Mouse (Mus musculus) mouse trophoblast stem cell (cell line): ENCODE data around the gene Akt3.

Experiments used
- in situ Hi-C, 2 experiments: fragments of 300-500 bp; cut with MseI, MboI; formaldehyde crosslinking; loops; 2 replicates in 1 of 2; 3 replicates in 1 of 2; pipeline ENCODE4 v1.15.1; 2025

Gene Akt3

DNA sequence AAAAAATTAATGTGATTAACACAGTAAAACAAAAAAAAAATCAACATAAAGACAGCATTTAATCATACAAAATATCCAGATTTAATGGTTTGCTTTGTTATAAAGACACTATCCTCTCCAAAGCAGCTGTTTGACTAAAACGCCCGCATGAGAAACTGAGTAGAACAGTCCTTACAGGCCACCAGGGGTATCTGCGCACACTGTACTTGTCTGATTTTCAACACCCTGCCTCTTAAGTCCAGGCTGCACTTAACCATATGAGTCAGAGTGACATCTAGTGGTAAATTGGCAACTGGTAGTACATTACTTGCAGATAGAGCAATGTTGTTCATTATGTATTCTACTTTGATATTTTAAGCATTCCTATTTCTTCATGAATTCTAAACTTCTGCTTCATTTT, 69.3 kb downstream of the Akt3 start:
- in situ Hi-C loops: loop anchor here in 1 of 2 experiments (5.0 kb wide), 1 partner anchor 311 kb away; no protein-coding TSS in a partner anchor

DNA sequence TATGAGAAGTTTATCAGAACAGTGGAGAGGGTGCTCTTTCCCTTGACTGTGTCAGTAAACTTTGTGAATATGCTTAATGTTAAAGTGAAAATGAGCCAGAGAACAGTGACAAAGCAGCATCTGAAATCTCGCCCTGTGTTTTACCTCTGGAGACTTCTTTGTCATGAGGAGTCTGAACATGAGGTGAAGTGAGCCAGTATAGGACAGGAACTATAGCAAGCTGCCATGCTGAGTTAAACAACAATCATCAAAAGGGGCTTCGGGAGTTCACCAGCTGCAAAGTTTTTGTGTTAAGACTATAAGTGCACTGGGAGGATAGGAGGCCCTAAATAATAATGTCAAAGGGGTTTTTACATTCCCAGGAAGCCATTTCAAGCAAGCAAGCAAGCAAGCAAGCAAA, 71.3 kb downstream of the Akt3 start:
- in situ Hi-C loops: loop anchor here in 1 of 2 experiments (5.0 kb wide), 1 partner anchor 309 kb away; no protein-coding TSS in a partner anchor

DNA sequence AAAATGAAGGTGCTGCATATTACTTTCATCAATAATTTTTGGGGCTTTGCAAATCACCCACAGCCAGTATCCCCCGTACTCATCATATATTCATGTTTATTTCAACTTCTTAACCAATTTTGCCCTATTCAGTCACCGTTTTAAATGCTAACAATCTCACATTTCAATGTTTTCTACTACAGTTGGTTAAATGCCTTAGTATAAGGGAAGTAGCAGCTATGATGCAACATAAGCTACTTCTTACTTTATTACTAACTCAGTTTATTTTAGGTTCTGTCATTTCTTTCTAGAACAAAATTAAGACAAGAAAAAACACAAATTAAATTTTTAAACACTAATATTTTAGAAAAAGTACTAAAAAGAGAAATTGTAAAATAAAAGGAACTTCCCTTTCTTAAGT, 78.4 kb downstream of the Akt3 start:
- in situ Hi-C loops: no loop called here

DNA sequence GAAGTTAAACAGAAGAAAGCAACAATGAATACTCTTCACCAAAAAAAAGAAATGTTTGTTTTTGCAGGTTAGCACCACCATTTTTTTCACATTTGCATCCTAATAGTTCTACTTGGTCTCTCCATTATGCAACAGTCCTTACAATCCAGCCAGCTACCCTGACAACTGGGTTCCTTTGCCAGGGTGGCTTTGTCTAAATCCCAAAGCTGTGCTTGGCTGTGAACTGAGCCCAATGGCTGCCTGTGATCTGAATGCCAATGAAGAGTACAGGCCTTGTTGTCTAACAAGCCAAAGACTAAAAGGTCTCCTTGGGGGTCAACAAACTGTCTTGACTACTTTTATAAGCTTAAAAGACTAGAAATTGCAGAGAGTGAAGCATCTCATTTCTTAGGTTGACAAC, 82.6 kb downstream of the Akt3 start:
- in situ Hi-C loops: no loop called here

DNA sequence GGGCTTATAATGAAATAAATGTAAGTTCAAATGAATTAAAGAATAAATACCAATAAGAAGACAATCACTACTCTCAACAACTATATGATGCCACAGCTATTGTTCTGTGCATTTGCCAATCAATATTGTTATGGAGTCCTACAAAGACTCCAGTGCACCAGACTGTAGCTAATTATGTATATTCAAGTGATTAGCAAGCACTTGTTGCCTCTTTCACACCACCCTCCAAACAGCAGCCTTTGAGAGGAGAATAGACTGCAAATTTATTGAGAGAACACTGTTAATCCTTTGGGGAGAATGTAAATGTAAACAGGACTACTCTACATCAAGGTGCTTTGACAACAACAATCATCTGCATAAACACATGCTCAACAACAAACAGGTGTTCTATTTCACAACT, 86.7 kb downstream of the Akt3 start:
- in situ Hi-C loops: no loop called here

DNA sequence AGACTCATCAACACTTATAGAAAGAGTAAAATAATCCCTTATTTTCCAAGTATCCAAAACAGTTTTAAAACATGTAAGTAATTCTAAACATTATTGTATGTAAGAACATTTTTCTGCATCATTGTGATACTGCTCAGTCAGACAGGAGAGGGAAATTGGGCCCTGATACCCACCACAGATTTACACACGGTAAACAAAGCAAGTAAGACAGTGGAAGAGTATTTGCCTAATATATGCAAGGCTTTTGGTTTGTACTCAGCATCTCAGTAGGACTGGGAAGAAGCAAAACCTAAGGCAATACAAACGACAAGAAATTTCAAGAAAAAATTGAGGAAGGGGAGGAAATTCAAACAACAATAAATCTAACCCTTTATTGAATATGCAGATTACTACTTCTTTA, 92.2 kb downstream of the Akt3 start:
- in situ Hi-C loops: no loop called here

DNA sequence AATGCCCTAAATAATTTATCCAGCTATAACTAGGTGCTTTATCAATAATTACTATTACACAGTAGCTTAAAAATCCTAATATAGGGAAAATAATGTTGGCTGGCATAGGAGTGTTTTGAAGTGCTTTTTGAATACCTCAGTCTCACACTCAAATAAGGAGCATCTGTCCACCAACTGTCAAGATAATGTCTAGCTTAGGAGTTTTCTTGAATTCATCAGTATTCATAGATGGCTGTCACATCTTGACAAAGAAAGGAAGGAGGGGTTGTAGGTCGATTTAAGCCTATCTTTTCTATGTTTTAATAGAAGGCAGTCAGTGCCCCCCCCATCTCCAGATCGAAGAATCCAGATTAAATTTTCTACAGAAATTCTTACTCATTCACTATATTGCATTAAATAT, 92.7 kb downstream of the Akt3 start:
- in situ Hi-C loops: no loop called here

DNA sequence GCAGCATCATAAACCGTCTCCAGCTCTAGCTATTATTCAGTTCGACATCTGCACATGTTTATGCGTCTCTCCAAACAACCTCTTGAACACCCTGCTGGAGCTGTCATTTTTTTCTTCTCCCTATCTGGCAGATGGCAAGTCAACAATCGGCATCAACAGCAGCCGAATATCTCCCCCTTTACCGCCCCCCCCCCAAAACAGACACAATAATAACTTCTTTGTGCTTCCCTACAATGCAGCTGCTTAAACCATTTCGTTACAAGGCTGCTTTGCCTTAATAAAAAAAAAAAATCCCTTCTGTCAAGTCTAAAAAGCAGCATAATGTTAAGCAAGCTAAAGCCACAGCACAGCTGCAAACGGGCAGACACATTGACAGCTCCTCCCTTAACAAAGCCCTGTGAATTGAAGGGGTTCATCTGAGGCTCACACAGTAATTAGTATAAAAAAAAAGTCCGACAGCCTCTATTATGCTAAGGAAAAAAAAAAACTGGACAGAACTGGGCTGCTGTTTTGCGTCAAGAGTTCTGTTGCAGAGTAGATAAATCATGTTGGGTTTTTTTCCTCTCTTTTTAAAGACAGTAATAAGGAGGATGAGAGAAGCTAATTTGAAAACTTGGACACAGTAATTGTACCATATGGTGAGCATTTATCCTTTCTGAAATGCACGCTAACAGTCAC, 107.5 kb downstream of the Akt3 start:
- in situ Hi-C loops: no loop called here

DNA sequence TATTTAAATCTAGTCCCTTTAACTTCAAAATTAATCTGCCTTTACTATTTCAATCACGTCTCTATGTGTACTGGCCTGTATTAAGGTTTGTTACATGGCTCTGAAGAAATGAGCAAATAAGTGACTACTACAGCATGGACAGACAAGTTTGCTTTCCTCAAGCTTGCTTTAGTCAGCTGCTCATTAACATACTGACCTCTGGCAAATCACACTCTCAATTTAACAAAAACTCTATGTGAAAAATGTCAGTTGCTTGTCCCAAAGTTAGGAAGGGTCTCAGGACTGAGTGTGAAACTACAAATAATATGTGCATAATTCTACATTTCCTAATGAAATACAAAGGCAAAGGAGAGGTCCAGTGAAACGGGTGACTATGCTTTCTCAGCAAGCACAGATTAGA, 109.3 kb downstream of the Akt3 start:
- in situ Hi-C loops: no loop called here

DNA sequence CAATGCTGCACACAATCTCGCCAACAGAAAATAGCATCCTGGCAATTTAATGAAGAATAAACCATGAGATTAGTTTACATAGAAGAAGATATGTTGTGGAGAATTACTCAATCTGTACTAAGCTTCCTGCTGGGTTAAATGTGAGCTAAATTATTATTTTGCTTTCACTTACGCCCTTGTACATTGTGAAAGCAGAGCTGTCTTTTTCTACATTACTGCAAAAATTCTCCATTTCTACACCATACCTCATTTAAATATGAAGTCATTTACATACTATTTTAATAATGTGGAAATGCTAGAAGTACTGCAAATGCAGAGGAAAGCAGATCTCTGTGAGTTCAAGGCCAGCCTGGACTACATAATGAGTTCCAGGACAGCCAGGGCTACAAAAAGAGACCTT, 116.5 kb downstream of the Akt3 start:
- in situ Hi-C loops: no loop called here

DNA sequence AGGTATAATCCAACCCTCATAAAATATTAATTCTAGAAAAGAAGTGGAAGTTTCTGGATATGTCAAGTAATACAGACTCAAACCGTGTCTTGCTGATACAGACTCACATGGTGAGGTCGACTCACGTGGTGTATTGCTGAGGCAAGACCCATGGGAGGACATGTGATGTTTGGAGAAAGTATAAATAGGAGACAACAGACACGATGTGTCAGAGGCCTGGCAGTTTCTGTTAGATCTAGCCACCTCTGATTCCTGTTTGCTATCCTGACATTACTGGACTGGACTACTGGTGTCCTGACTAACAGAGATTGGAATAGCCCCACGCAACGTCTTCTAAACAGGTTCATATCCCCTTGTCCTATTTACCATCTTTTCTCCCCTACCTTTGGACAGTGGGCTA, 118.4 kb downstream of the Akt3 start:
- in situ Hi-C loops: no loop called here

DNA sequence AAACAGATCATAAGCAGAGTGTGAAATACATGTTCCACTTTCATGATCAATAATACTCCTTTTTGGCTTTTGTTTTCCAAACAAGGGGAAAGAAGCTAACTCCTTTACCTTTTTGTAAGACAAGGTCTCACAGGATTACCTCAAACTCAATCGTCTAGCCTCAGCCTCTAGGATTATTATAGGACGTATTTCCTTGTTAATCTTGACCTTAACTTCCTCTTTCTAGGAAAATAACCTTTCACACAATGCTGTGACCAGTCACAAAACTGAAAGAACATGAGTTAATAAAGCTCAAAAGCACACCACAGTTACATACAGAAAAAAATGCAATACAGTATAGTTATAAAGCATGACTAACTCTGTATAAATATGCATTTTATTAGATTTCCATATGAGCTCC, 126.5 kb downstream of the Akt3 start:
- in situ Hi-C loops: no loop called here

DNA sequence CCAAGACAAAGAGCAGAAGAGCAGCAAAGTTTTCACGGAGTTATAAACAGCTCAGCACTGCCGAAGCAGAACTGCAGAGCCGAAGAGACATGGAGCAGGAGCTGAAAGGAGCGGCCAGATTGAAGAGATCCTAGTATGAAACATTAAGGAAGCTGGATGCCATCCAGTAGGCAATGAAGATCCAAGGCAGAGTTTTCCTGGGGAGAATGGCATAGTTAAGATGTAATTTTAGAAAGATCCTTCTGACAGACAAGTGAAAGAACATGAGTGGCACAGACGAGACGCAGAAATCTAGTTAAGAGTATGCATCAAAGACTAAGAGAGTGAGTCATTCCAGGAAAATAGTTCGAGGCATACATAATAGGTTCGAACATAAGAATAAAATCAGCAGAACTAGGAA, 131.3 kb downstream of the Akt3 start:
- in situ Hi-C loops: no loop called here

DNA sequence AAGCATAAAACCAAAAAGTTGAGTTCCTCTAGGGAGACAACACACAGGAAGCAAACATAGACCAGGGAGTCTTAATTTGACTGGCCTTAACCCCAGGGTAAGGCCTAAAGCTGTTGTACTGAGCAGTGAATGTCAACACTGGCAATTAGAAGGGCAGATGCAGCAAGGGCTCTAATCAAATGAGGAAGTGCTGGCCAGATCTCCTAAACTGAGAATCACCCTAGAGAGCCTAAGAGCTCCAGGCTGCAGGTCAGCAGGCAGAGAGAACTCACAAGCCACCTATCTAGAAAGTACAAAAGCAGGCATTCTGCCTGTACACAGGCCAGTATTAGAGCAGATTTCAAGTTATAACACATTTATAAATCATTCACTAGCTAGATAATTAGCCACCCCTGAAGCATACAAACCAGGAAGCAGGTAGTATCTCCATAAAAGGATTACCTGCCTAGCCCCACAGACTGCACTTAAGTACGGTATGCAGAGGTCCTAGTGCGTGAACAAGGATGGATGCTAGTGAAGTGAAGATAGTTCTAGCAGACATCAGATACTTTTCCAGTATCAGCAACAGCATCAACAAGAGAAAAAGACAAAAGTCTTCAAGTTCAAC, 147.2 kb downstream of the Akt3 start:
- in situ Hi-C loops: no loop called here

DNA sequence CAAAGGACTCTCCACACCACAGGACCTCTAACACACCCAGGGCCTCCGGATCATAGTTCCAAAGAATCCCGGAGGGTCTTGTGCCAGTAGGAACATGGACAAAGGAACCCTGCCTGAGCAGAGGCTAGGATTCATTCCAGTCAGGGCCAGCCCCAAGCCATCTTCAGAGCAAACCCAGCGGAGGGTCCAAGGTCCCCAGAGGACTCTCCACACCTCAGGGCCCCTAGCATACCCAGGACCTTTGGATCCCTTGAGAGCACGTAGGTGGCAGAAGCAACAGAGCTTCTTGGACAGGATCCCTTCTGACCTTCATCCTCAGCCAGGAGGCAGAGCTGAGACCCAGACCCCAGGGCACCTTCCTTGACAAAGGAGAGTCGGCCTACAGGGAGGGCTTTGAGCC, 167.5 kb downstream of the Akt3 start:
- in situ Hi-C loops: no loop called here

DNA sequence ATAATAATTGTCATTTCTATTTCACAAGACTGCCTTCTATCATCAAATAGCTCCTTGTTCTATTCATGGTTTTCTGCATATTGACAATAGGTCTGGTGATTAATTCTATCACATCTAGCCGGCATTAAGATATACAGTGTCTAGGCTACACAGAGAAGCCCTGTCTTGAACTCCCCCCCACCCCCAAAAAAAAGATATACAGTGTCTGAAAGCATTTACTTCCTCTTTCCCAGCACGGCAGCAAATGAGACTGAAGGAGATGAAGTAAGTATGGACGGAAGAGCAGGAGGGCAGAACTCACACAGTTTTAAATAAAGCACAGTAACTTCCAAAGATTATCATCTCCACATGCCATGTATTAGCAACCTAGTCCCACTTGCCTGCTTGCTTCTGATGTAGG, 168.5 kb downstream of the Akt3 start:
- in situ Hi-C loops: no loop called here

DNA sequence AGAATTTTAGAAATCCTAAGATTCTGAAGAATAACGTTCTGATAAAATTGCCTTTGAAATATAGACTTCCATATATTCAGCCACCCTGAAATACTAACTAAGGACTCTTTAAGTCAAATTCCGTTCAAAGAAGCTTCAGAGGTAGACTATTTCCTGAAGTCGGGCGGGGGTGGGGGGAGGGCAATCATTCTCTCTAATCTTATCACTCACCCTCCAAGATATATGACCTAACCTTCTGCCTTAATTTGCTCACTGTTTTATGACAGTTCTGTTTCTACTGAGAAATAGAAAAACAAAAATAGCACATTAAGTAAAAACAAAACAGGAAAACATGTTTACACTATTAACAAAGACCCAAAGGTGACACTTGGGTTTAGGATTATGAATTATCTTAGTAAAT, 169.0 kb downstream of the Akt3 start:
- in situ Hi-C loops: no loop called here

DNA sequence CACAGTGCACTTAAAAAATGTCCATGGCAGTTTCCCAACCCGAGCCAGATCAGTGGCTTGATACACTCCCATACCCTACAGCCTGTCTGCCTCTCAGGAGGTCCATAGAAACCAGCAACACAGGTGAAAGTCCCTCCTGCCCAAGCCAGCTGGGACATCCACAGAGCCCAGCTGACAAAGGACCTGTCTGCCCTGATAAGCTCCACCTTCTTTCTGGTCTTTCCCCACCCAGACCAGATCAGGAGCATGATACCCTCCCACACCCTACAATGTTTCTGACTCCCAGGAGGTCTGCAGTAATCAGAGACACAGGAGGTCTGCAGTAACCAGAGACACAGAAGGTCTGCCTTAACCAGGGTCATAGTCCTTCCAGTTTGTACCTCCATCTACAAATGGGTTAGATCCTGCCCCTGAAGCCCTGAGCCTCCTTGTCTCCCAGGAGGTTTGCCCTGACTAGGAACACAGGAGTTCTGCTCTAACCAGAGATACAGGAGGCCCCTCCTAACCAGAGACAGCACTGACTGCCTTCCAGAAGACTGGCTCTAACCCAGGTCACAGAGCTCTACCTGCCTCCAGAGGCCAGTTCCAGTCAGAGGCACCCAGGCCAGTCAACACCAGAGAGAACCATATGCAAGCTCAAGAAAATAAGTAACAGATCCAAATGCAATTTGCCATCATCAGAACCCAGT, 175.9 kb downstream of the Akt3 start:
- in situ Hi-C loops: no loop called here

DNA sequence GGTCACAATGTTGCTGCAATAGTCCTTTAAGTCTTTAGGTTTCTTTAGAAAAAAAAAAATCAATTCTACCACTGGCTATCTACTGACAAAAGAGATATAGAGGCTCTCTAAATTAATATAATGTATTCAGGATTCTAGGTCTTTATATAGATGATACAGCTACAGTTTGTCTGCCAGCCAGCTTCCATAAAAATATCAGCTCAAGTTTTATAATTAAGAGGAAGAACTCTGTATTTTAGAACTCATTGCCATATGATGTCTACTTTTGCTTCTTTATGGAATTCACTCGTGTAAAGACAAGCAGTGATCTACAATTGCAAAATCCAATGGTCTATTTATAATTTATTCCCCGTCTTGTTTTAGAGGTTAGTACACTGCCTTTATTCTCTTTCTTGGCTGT, 188.8 kb downstream of the Akt3 start:
- in situ Hi-C loops: no loop called here

DNA sequence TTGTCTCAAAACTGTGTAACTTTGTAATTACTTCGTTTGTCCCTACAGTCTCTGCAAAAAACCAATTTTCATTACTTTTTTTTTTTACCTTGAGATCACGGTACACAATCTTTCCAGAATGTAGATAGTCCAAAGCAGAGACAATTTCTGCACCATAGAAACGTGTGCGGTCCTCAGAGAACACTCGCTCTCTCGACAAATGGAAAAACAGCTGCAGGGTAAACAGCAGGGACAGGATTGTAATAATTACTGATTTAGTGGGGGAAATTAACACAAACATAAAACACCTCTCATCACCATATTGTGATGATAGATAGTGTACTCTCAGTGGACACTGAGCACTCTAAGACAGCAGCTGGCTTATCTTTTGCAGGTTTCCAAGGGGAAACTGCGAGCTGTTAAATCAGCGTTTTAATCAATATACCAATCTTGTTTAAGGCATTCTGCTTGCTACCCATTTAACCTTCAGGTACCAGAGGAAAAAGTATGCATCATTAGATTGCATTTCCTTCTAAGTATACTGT, 190.8 kb downstream of the Akt3 start:
- in situ Hi-C loops: no loop called here

DNA sequence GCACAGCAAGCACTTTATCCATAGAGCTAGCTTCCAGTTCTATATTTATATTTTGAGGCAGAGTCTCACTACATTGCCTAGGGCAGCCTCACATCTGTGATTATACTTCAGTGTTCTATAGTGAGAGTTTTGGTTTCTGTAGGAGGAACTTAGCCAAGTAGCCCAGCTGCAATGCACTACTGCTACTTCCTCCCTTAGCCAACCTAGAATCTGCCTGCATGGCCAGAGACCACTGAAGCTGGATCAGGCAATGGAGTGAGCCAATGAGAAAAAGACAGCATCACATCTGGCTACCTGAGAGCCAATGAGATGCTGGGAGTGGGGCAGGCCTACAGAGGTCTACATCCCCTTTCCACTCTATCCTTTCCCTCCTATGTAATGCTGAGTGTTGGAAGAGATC, 192.3 kb downstream of the Akt3 start:
- in situ Hi-C loops: no loop called here

DNA sequence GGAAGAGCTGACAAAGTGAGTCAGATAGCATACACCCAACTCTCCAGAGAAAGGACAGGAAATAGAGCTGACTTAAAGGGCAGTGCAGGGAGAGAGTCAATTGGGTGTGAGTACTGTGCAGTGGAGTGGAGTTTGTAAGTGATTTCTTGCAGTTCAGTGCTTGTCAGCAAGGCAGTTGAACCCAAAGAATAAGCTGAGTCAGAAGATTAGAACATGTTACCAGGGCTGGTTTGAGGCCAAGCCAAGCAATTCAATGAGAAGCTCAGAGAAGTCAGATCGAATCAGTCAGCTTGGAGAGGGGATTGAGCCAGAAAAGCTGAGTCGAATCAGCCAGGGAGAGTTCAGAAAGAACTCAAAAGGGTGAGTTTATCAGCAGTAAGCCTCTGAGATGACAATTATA, 196.2 kb downstream of the Akt3 start:
- in situ Hi-C loops: no loop called here

DNA sequence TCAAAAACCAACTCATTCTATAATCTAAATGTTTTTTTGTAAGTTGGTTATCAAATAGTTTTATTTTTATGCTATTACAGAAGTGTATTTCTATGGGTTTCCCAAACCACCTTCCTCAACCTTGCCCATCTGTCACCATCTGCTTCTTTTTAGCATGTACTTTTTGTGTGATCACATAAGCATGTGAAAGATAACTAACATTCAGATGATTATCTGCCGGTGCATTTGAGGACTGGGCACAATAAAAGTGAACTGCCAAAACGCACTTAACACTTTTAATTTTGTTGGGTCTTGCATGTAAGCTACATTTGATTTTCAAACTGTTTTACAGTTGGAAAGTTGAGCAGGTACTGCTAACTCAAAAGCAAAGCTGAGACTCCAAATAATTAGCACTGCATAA, 203.1 kb downstream of the Akt3 start:
- in situ Hi-C loops: no loop called here
